Mouse (Mus musculus): ENCODE data around the gene Hectd4. TPM values are rescaled to one million over a fixed set of nuclear protein-coding genes. Genes with fewer than 3 reads are reported as not detected.
A peak's percentile ranks its signal among the peaks of the same experiment; 100 is the strongest.
"Not testable (repeated sequence)": the region's sequence is repeated elsewhere in the genome, so short reads cannot be mapped to it uniquely, and the experiment has no call there.

The Hectd4 gene
- polyA plus RNA-seq, 1 experiment from 2014 or later, result 4.1 TPM

- Histone ChIP-seq H3K4me2 (peak overlapping the region; percentile 61), H3K27ac (peak overlapping the region; percentile 87), H3K9ac (peak overlapping the region; percentile 93), H3K4me1 (peaks cover 25% of the 10 kb centered on the region), H3K36me3 (no peaks in the 10 kb centered on the region), H3K9me3 (no peaks in the 10 kb centered on the region), H3K4me3 (peak overlapping the region; percentile 95), H3K27me3 (0 out of 2 replicates have a peak, but pooled peaks cover 4% of the 10 kb centered on the region)
- ATAC-seq (ENCODE audit: insufficient number of reproducible peaks, low FRiP score, low TSS enrichment, low read depth), result no peak
- WGBS, result 10% methylated on average over 17 of the region's 17 CpGs
These were observed 28.5 kb upstream of the Hectd4 start for GRCm38 (mm10) chr5:121191584-121191906.

- Histone ChIP-seq H3K27me3 (0 out of 2 replicates have a peak, but pooled peaks cover 4% of the 10 kb centered on the region), H3K4me3 (no peak overlapping the region), H3K9me3 (no peaks in the 10 kb centered on the region), H3K9ac (no peak overlapping the region), H3K4me2 (no peak overlapping the region), H3K27ac (no peak overlapping the region), H3K4me1 (peaks cover 14% of the 10 kb centered on the region), H3K36me3 (no peaks in the 10 kb centered on the region)
- no peak for ATAC-seq (ENCODE audit: insufficient number of reproducible peaks, low FRiP score, low TSS enrichment, low read depth)
- 25% methylated on average over 1 of the region's 1 CpGs for WGBS
These were observed 25.8 kb upstream of the Hectd4 start for GRCm38 (mm10) chr5:121194173-121194572.

- Histone ChIP-seq H3K9me3 (no peaks in the 10 kb centered on the region), H3K36me3 (no peaks in the 10 kb centered on the region), H3K27me3 (0 out of 2 replicates have a peak, but pooled peaks cover 4% of the 10 kb centered on the region), H3K27ac (no peak overlapping the region), H3K4me2 (no peak overlapping the region), H3K4me3 (no peak overlapping the region), H3K4me1 (0 out of 2 replicates have a peak, but pooled peaks cover under 1% of the 10 kb centered on the region), H3K9ac (no peak overlapping the region)
- ATAC-seq (ENCODE audit: insufficient number of reproducible peaks, low FRiP score, low TSS enrichment, low read depth), result no peak
- WGBS, result 46% methylated on average over 5 of the region's 5 CpGs
These were observed 23.3 kb upstream of the Hectd4 start for GRCm38 (mm10) chr5:121196764-121197163.

DNA sequence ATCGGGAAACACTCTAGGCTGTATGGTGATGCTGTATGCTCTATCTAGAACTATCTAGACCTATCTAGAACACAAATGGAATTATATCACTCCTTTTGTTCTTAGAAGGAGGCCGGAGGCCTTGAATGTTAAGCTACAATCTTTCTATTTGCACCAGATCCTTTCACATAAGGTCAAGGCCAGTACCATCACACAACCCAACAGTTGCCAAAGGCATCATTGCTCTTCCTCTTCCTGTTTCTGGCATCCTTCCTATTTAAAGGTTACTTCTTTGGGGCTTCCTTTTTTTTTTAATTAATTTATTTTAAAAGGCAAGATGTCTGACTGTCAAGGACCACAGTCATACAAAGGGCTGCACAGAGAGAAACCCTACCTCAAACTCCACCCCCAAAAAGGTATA lies 22.7 kb upstream of the Hectd4 start:
- H3K4me2 ChIP-seq, result no peak overlapping the region
- H3K27ac ChIP-seq, result no peak overlapping the region
- 0 out of 2 replicates have a peak, but pooled peaks cover 4% of the 10 kb centered on the region for H3K27me3 ChIP-seq
- no peak overlapping the region for H3K4me3 ChIP-seq
- no peaks in the 10 kb centered on the region for H3K4me1 ChIP-seq
- H3K9me3 ChIP-seq, result no peaks in the 10 kb centered on the region
- H3K36me3 ChIP-seq, result no peaks in the 10 kb centered on the region
- ATAC-seq (ENCODE audit: insufficient number of reproducible peaks, low FRiP score, low TSS enrichment, low read depth), result no peak
- WGBS, result 70% methylated on average over 2 of the region's 2 CpGs
- H3K9ac ChIP-seq, result no peak overlapping the region

DNA sequence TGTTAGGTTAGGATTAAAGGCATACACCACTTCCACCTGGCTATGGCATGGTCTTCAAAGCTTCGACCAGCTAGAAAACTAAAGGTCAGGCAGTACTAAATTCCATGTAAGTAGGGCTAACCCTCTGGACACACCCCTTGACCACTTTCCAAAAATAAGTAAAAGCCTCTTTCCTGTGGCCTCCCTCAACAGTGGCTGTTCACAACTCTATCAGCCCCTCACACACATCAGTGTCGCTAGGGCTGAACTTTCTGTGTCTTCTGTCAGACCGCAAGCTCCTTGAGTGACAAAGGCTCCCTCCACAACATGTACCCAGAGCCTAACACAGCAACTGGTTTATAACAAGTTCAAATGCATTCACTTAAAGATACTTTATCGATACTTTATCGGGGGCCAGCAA lies 21.6 kb upstream of the Hectd4 start:
- Histone ChIP-seq H3K4me3 (no peak overlapping the region), H3K27me3 (0 out of 2 replicates have a peak, but pooled peaks cover 4% of the 10 kb centered on the region), H3K4me1 (no peaks in the 10 kb centered on the region), H3K4me2 (no peak overlapping the region), H3K36me3 (no peaks in the 10 kb centered on the region), H3K9ac (no peak overlapping the region), H3K27ac (no peak overlapping the region), H3K9me3 (no peaks in the 10 kb centered on the region)
- WGBS, result 81% methylated on average over 5 of the region's 5 CpGs
- ATAC-seq (ENCODE audit: insufficient number of reproducible peaks, low FRiP score, low TSS enrichment, low read depth), result no peak

DNA sequence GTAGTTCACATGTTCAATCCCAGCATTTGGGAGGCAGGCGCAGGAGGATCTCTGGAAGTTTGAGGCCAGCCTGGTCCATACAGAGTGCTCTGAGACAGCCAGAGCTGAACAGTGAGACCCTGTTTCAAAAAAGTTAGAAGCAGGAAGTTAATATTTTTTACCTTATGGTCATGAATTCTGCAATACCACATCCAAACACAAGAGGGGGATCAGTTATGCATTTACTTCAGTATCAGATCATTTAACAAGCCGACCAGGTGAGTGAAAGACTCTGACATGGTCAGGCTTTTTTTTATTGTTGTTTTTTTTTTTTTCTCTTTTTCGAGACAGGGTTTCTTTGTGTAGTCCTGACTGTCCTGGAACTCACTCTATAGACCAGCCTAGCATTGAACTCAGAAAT lies 18.3 kb upstream of the Hectd4 start:
- Histone ChIP-seq H3K4me2 (no peak overlapping the region), H3K9ac (no peak overlapping the region), H3K4me1 (peaks cover 13% of the 10 kb centered on the region), H3K4me3 (no peak overlapping the region), H3K27me3 (no peaks in the 10 kb centered on the region), H3K9me3 (no peaks in the 10 kb centered on the region), H3K27ac (no peak overlapping the region), H3K36me3 (peaks cover 12% of the 10 kb centered on the region)
- no peak for ATAC-seq (ENCODE audit: insufficient number of reproducible peaks, low FRiP score, low TSS enrichment, low read depth)
- WGBS, result 38% methylated on average over 3 of the region's 3 CpGs

DNA sequence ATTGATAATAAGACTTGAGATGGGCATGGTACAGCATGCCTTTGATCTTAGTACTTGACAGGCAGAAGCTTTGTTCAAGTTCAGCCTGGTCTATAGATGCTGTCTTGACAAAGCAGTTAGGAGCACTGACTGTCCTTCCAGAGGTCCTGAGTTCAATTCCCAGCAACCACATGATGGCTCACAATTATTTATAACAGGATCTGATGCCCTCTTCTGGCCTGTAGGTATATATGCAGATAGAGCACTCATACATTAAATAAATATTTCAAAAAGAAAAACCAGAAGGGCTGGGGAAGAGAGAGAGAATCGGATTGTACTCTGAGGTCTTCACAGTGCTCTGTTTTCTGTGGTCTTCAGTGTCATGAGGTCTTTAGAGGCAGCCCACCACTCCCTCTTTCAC lies 17.6 kb upstream of the Hectd4 start:
- Histone ChIP-seq H3K4me3 (no peak overlapping the region), H3K27ac (no peak overlapping the region), H3K27me3 (no peaks in the 10 kb centered on the region), H3K9me3 (no peaks in the 10 kb centered on the region), H3K4me2 (no peak overlapping the region), H3K4me1 (peaks cover 18% of the 10 kb centered on the region), H3K36me3 (peaks cover 19% of the 10 kb centered on the region), H3K9ac (no peak overlapping the region)
- 84% methylated on average over 1 of the region's 1 CpGs for WGBS
- no peak for ATAC-seq (ENCODE audit: insufficient number of reproducible peaks, low FRiP score, low TSS enrichment, low read depth)

DNA sequence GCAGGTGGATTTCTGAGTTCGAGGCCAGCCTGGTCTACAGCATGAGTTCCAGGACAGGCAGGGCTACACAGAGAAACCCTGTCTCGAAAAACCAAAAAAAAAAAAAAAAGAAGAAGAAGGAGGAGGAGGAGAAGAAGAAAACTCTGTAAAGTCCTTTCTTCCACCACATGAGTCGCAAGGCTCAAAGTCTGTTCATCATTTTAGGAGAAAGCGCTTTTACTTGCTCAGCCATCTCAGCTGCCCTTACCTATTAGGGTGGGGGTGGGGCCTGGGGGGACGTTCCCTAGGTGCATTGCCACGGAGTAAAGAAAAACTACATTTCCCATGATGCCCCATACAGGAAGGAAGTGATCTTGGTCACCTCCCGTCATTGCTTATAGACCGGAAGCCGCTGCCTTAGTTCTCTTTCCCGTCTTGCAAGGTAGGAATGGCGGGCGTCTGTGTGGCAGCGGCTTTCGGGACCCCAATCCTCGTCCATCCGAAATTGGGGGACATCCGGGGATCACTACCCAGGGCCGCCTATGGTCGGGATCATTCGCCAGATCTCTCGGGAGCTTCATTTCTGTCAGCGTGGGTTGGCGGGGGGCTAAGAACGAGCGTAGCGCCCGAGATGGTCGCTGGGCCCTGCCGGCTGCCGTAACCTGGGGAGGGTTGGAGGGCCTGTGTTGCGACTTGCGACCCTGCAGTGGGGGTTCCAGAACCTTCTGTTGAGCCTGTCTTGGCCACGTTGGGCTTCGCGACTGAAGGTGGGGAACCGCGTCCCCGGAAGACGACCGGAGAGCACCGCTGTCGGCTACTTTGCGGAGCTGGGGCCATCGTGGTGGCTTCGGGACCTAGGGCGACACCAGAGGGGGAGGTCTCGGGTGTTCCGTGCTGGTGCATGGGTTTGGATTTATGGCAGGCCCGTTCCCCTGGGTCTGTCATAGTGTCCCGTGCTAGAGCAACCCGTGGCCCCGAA lies 15.6 kb upstream of the Hectd4 start, which contains the start of gene Rpl6:
Gene Rpl6, plus strand, starts transcription at position 350 of the 958 bp plus-strand sequence.
- peaks cover 39% of the 10 kb centered on the region for H3K36me3 ChIP-seq
- peak; percentile 85 for ATAC-seq (ENCODE audit: insufficient number of reproducible peaks, low FRiP score, low TSS enrichment, low read depth)
- peak within 1 kb of the TSS; percentile 99 for H3K9ac ChIP-seq
- peaks cover 23% of the 10 kb centered on the region for H3K4me1 ChIP-seq
- H3K27ac ChIP-seq, result peak within 1 kb of the TSS; percentile 83
- no peaks in the 10 kb centered on the region for H3K9me3 ChIP-seq
- WGBS, result 1% methylated on average over 52 of the region's 52 CpGs
- H3K4me2 ChIP-seq, result peak within 1 kb of the TSS; percentile 59
- no peaks in the 10 kb centered on the region for H3K27me3 ChIP-seq
- peak within 1 kb of the TSS; percentile 88 for H3K4me3 ChIP-seq

- H3K4me2 ChIP-seq, result peak overlapping the region; percentile 59
- peaks cover 50% of the 10 kb centered on the region for H3K36me3 ChIP-seq
These were observed 14.4 kb upstream of the Hectd4 start for GRCm38 (mm10) chr5:121205537-121206130.

DNA sequence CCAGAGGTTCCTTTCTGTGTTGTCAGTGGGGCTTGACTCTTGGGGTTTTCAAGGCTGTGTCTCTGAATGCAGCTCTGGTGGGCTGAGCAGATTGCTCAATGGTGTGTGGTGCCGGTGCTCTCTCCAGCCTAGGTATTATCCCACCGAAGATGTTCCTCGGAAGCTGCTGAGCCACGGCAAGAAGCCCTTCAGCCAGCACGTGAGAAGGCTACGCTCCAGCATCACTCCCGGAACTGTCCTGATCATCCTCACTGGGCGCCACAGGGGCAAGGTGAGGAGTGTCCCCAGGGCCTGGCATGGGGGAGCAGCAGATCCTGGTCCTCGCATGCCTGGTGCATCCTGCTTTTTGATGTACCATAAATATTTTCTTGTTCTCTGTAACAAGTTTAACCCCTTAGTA lies 13.5 kb upstream of the Hectd4 start:
- WGBS, result 73% methylated on average over 9 of the region's 9 CpGs
- Histone ChIP-seq H3K36me3 (peaks cover 59% of the 10 kb centered on the region), H3K4me2 (peak overlapping the region; percentile 59; the same call in 1 of the 2 replicates)

More at GRCm38 (mm10) chr5:121205537-121206130, 14.4 kb upstream of the Hectd4 start:
- not testable (repeated sequence) for H3K27ac ChIP-seq; H3K9me3 ChIP-seq; ATAC-seq (ENCODE audit: insufficient number of reproducible peaks, low FRiP score, low TSS enrichment, low read depth); H3K27me3 ChIP-seq
- H3K4me1 ChIP-seq, result peaks cover 23% of the 10 kb centered on the region
- 66% methylated on average over 8 of the region's 10 CpGs for WGBS
- peak overlapping the region; percentile 88 for H3K4me3 ChIP-seq
- H3K9ac ChIP-seq, result 0 out of 2 replicates have a peak overlapping the region, but pooled peaks have one; percentile 26

GRCm38 (mm10) chr5:121206984-121207383 lies 13.0 kb upstream of the Hectd4 start:
- no peak for ATAC-seq (ENCODE audit: insufficient number of reproducible peaks, low FRiP score, low TSS enrichment, low read depth)
- 76% methylated on average over 3 of the region's 3 CpGs for WGBS
- peaks cover 64% of the 10 kb centered on the region for H3K36me3 ChIP-seq
- no peak overlapping the region for H3K4me2 ChIP-seq
- H3K27ac ChIP-seq, result no peak overlapping the region
- H3K4me1 ChIP-seq, result peaks cover 23% of the 10 kb centered on the region
- no peaks in the 10 kb centered on the region for H3K9me3 ChIP-seq
- no peaks in the 10 kb centered on the region for H3K27me3 ChIP-seq
- no peak overlapping the region for H3K9ac ChIP-seq
- no peak overlapping the region for H3K4me3 ChIP-seq

More for the DNA sequence above, 13.5 kb upstream of the Hectd4 start:
- no peaks in the 10 kb centered on the region for H3K9me3 ChIP-seq
- H3K27ac ChIP-seq, result no peak overlapping the region
- ATAC-seq (ENCODE audit: insufficient number of reproducible peaks, low FRiP score, low TSS enrichment, low read depth), result no peak
- H3K27me3 ChIP-seq, result no peaks in the 10 kb centered on the region
- peak overlapping the region; percentile 88; the same call in 1 of the 2 replicates for H3K4me3 ChIP-seq
- H3K9ac ChIP-seq, result 0 out of 2 replicates have a peak overlapping the region, but pooled peaks have one; percentile 26
- peaks cover 23% of the 10 kb centered on the region for H3K4me1 ChIP-seq
